Mouse (Mus musculus) c-Kit-negative CD71-positive TER-119-positive erythroid progenitor cells, embryonic 14.5 days (primary cell): ENCODE results near the gene Psmb7.

Experiments
- DNase-seq: peaks from one replicate; pipeline ENCODE4 v3.0.0-alpha.2; 2013; ENCODE audit warnings: low read depth, low spot score

Psmb7 gene

GRCm38 (mm10) chr2:38643625-38644427, at the start of gene Psmb7:
Gene Psmb7, minus strand, starts transcription at chr2:38644087.
- peak; percentile 90 for DNase-seq

DNA sequence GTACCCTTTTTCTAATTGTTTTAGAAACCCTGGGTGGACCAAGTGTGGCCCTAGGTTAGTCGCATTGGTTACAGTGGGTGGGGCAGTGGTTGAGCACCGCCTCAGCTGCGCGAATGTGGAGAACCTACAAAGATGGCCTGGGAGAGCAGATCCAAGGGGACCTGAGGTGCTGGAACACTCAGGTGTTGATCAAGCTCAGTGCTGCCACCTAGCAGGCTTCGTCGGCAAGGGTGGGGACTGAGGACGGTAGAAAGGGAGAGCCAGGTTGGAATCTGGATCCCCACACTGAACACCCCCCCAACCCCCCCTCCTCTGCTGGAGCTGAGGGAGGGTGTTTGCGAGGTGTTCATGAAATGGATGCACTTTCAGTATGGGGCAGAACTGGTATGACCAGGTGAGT, 47.7 kb upstream of the Psmb7 start:
- peak; percentile 11 for DNase-seq

- no peak for DNase-seq
These were observed 46.0 kb upstream of the Psmb7 start for GRCm38 (mm10) chr2:38689881-38690280.

GRCm38 (mm10) chr2:38688791-38689520, 45.1 kb upstream of the Psmb7 start:
- no peak for DNase-seq

DNA sequence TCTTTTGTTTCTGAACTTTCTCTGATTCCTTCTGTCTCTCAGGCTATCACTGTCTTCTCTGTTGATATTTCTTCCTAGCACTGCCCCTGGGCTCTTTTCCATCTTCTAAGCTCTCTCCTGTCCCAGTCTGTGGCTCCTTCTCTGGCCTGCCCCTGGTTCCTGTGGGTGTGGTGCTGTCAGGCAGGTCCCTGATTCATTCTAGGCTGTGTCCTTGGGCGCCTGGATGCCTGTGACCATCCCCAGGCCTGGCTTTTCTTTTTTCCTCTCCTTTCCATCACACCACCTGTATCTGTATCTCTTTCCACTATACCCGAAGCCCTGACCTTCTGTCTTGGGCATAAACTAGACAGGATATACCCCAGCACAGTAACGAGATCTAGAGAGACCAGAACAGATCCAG, 41.9 kb upstream of the Psmb7 start:
- DNase-seq = no peak

DNA sequence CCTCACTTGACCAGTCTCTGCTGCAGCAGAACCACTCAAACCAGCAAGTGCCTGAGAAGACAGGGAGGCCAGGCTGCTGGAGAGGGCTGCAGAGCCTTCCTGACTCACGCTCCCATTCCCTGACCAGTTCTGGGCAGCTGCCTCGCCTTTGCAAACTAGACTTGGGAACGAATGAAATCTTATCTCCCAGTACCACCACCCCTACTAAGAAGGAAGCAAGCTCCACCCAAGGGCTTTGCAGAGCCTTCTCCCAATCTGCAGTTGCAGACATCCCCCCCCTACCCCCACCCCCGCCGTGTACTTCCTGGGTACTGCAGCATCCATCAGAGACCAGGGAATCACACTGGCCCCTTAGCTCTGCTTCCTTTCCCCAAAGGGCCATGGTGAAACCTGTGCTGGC, 39.2 kb upstream of the Psmb7 start:
- DNase-seq = no peak

- DNase-seq = no peak
These were observed 38.3 kb upstream of the Psmb7 start for GRCm38 (mm10) chr2:38682209-38682608.

- no peak for DNase-seq
These were observed 35.1 kb upstream of the Psmb7 start for GRCm38 (mm10) chr2:38678947-38679346.

GRCm38 (mm10) chr2:38675366-38675969, 31.6 kb upstream of the Psmb7 start:
- DNase-seq = no peak

- no peak for DNase-seq
These were observed 28.6 kb upstream of the Psmb7 start for GRCm38 (mm10) chr2:38672496-38672895.

GRCm38 (mm10) chr2:38668802-38669580, 25.1 kb upstream of the Psmb7 start:
- DNase-seq = no peak

DNA sequence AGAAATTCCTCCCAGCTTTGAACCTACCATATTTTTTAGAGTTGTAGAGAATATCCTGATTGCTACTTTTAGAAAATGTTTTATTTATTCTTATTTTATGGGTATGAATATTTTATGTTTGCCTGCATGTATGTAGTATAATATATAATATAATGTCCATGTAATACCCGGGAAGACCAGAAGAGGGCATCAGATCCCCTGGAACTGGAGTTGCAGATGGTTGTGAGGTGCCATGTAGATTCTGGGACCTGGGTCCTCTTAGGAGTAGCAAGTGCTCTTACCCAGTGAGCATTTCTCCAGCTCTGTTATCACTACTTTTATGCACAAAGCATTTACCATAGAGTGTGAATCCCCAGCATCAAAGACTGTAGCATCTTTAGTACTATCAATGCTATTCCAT, 17.5 kb upstream of the Psmb7 start:
- DNase-seq = peak; percentile 22

DNA sequence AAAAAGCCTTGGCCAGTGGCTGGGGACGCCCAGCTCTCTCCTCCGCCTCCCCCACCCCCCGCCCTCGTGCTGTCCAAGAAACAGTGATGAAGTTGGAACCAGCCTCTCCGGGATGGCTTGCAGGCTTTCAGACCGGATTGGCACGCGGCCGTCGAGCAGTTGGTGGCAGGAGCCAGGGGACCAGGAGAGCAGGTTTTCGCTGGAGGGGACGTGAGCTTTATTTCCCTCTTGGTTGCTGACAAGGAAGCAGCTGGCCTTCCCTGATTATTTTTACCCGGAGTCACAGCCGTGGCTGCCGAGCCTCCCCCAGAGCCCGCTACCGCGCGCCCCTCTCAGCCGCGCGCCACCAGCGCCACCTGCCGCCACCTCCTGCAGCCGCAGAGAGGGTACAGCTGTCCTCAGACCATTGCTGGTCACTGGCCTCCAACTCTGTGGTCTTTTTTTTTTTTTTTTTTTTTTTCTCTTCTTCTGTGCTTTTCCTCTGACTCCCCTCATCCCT, 14.5 kb upstream of the Psmb7 start:
- DNase-seq = no peak

DNA sequence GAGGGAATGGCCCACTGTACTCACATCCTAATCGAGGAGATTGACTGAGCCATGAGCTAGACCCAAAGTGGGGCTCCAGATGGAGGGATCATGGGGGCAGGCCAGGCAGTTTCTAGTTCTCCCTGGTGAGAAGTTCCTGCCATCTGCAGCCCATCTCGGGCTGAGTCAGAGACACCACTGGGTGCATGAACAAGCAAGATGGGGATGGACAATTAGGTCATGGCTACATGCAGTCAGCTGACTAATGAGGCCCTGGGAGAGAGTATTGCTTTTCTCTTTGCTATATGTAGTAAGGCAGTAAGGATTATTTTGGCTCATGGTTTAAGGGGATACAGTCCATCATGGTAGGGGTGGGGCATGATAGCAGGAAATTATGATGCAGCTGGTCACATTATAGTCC, 9.8 kb upstream of the Psmb7 start:
- DNase-seq = no peak

- no peak for DNase-seq
These were observed 9.4 kb upstream of the Psmb7 start for GRCm38 (mm10) chr2:38653293-38653619.

GRCm38 (mm10) chr2:38652565-38653292, 8.8 kb upstream of the Psmb7 start:
- DNase-seq = no peak

- no peak for DNase-seq
These were observed 8.2 kb upstream of the Psmb7 start for GRCm38 (mm10) chr2:38652098-38652497.

DNA sequence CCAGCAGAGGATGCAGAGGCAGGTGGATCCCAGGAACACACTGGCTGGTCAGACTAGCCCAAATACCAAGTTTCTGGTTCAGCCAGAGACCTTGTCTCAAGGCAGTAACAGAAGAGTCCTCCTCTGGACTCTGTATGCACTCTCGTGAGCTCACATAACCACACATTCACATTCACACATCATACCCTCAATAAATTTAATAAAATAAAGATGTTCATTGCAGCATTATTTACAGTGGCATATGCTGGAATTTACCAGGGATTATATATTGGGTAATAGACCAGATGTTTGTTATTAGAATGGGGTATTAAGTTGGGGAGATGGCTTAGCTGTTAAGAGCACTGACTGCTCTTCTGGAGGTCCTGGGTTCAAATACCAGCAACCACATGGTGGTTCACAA, 6.5 kb upstream of the Psmb7 start:
- DNase-seq = no peak

DNA sequence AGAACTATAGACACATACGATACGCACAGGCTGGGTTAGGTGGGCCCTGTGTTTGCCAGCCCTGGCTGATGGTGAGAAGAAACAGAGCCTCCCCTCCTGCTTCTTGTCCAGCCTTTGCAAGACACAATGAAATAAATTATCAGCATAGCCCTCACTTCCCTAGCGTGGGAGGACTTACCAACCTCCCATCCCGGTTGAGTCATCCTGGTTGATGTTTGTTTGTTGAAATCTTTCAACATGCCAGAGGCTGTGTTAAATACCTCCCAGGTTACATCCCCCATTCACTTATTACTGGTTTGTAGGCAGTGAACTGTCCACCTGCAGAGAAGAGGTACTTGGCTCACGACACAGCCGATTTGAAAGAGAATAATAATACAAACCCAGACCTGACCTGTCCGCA, 3.8 kb upstream of the Psmb7 start:
- no peak for DNase-seq

GRCm38 (mm10) chr2:38647201-38647606, 3.3 kb upstream of the Psmb7 start:
- DNase-seq = no peak

DNA sequence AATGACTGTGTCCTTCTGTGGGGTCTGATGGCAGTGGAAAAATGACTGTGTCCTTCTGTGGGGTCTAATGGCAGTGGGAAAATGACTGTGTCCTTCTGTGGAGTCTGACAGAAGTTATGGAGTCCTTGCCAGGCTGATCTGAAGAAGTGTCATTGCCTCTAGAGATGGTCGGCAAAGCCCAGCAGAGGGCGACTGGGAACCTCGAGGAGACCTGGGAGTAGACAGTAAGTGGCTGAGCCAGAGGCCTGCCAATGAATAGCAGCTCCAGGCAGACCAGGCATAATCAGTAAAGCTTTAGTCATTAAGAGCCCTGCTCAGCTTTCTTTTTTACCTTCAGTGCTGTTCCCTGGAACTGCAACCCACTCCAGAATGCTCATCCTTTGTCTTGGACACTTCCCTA, 2.0 kb upstream of the Psmb7 start:
- no peak for DNase-seq
